ENCODE assay signal across 8 mouse cellular contexts in genomic region chr9:113741637-113742137, GRCm38 (mm10). TPM values are rescaled to one million over a fixed set of nuclear protein-coding genes. Genes with fewer than 3 reads are reported as not detected.
A peak's percentile ranks its signal among the peaks of the same experiment; 100 is the strongest.
DNase-seq lines count a peak whose midpoint lies in the region; ATAC-seq and TF ChIP-seq lines count a peak whose summit lies in the region.

No protein-coding gene starts in this region.

- peak overlapping the region; percentile 99 for H3K4me2 ChIP-seq in kidney, postnatal 0 days (ENCODE audit: low read length)

- no peak for TF ChIP-seq POLR2A in lung, adult 2 months (IDR thresholded peaks at IDR 0.05; ENCODE audit: borderline replicate concordance, extremely low read depth, low read depth, low read length)

- ATAC-seq in kidney, postnatal 0 days (replicated peaks; ENCODE audit: low FRiP score, low read depth) = peak; percentile 79
- ATAC-seq in neutrophil, adult 5-6 weeks (ENCODE audit: extremely low read depth, insufficient number of reproducible peaks, low FRiP score, poor library complexity, severe bottlenecking) = peak; percentile 37; the same call in 1 of the 2 replicates

- peak overlapping the region; percentile 98 for H3K4me3 ChIP-seq in kidney, postnatal 0 days (replicated peaks; ENCODE audit: low read depth, low read length)
- peak overlapping the region; percentile 90 for H3K4me3 ChIP-seq in lung, adult 2 months (replicated peaks; ENCODE audit: extremely low read depth, low read depth, low read length)

- no peaks in the 10 kb centered on the region for H3K9me3 ChIP-seq in kidney, postnatal 0 days (replicated peaks; ENCODE audit: low read length)

- H3K27me3 ChIP-seq in kidney, postnatal 0 days (ENCODE audit: insufficient read depth, low read length) = no peaks in the 10 kb centered on the region

- WGBS in kidney, postnatal 0 days = under 1% methylated on average over 64 of the region's 64 CpGs
- WGBS in lung, adult 2 months = 1% methylated on average over 63 of the region's 64 CpGs

- no peaks in the 10 kb centered on the region for H3K4me1 ChIP-seq in kidney, postnatal 0 days (replicated peaks; ENCODE audit: insufficient read depth, low read length)
- H3K4me1 ChIP-seq in lung, adult 2 months (ENCODE audit: control insufficient read depth, insufficient read depth, low read length) = peaks cover 6% of the 10 kb centered on the region

- no peak for TF ChIP-seq CTCF in kidney, postnatal 0 days (IDR thresholded peaks at IDR 0.05; ENCODE audit: low read depth)
- TF ChIP-seq CTCF in lung, adult 2 months (IDR thresholded peaks at IDR 0.05; ENCODE audit: insufficient read depth, low read length) = no peak

- DNase-seq in CD8-positive naive resting alpha-beta T cell, adult 2 months (ENCODE audit: low read depth in 2 of 2, low spot score in 2 of 2) = peak; percentile 50 to 65
- peak; percentile 64 for DNase-seq in adrenal gland, postnatal 10 days
- peak; percentile 70 for DNase-seq in embryo, embryonic 9.5 days (ENCODE audit: extremely low spot score)
- peak; percentile 40 to 44 for DNase-seq in heart, adult 9 months (ENCODE audit: low spot score in 2 of 2)
- no peak for DNase-seq in kidney, postnatal 0 days (ENCODE audit: low spot score)
- DNase-seq in lung, adult 2 months = peak; percentile 62
- peak; percentile 47 for DNase-seq in urinary bladder, adult 2 months (ENCODE audit: low spot score)

- no peaks in the 10 kb centered on the region for H3K36me3 ChIP-seq in kidney, postnatal 0 days (ENCODE audit: insufficient read depth, low read length)

- H3K9ac ChIP-seq in kidney, postnatal 0 days (ENCODE audit: low read depth, low read length) = peak overlapping the region; percentile 89

- H3K27ac ChIP-seq in kidney, postnatal 0 days = peak overlapping the region; percentile 88

RNA-seq across cellular contexts. Expression of gene Clasp2, which starts 0.4 kb away (rescaled TPM):
- total RNA-seq in adrenal gland, postnatal 10 days (2021) = 10 to 100 TPM; 76.5 to 86.0 TPM
- polyA plus RNA-seq in kidney, postnatal 0 days (2015; fragmentation: Nextera tagmentation; extraction: Ambion mirVana) = 12.7 and 14.5 TPM in 2 replicates
- polyA plus RNA-seq in lung, adult 2 months (2012; rRNA removed) = 10.9 and 14.8 TPM in 2 replicates
- total RNA-seq in neutrophil, adult 5-6 weeks (2017) = 30.8 and 32.5 TPM in 2 replicates
- 12.0 and 15.6 TPM in 2 replicates for polyA plus RNA-seq in urinary bladder, adult 2 months (2012; rRNA removed)

RNA-seq across cellular contexts. Expression of gene Pdcd6ip, which starts 33.6 kb away (rescaled TPM):
- 100 to 1,000 TPM; 107 to 110 TPM for total RNA-seq in adrenal gland, postnatal 10 days (2021)
- polyA plus RNA-seq in kidney, postnatal 0 days (2015; fragmentation: Nextera tagmentation; extraction: Ambion mirVana) = 69.1 and 71.9 TPM in 2 replicates
- polyA plus RNA-seq in lung, adult 2 months (2012; rRNA removed) = 90.6 and 120 TPM in 2 replicates
- 114 and 122 TPM in 2 replicates for total RNA-seq in neutrophil, adult 5-6 weeks (2017)
- 79.6 and 83.8 TPM in 2 replicates for polyA plus RNA-seq in urinary bladder, adult 2 months (2012; rRNA removed)
